Mouse (Mus musculus): ENCODE results near the gene Cmc4.

Cmc4 gene

DNA sequence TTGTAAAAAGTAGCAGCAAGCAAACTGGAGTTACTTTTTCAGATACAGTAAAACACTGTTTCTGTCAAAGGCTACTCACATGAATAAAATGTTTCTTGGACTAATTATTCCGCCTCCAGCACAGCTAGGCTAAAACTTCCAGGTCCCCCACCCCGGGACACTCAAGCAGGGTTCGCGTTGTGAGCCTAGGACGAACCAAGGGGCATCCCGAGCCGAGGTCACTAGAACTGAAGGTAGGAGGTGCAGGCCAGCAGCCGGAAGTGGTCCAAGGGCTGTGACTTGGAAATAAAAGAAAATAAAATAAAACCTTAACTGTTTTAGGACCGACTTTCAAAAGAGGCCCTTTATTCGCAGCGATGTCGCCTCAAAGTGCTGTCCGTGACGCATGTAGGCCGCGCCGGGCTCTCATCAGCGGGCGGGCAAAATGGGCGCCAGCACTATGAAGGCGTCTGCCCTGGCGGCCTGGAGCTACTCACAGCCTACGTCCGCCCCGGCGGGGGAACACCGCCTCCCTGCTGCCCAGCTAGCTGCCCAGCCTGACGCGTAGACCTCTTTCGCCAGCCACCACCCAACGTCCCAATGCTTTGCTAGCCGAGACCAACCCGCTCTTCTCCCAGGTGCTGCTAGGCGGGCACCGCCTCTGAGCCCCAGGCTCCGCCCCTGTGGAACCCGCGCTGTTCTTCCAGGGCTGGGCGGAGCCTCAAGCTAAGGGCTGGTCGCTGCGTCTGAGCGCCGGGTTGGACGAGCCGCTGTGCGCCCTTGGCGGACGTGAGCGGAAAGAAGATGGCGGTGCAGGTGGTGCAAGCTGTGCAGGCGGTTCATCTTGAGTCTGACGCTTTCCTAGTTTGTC is at the start of gene Cmc4, which contains the start of the genes Mtcp1 and Brcc3:
Gene Cmc4 (minus strand): TSS at position 649 of the 850 bp plus-strand sequence.
Gene Mtcp1 (minus strand): TSS at position 653 of the 850 bp plus-strand sequence.
Gene Brcc3 (plus strand): TSS at position 693 of the 850 bp plus-strand sequence.
- in situ Hi-C loops (cut with MboI; ENCODE audit: low pct_unique_long_range_greater_than_20kb in 1 of 2, low sequenced_read_pairs in 2 of 2, unreplicated experiment in 1 of 2): no loop called here

DNA sequence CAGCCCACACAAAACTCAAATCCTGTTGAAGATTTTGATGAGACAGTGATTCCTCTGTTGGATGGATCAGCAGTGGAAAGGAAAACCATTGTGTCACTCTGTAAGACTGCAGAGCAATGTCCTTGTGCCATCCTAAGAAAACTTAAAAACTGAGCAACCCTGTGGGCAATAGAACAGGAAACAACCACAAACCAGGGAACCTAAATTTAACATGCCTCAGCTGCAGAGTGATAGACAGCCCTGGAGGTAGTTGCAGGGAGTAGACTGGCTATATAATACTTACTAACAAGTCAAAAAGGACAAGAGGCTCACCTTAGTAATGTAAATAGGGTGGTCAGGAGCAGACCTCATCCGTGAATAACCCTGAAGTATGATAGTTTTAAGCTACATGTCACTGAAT is 38.2 kb upstream of the Cmc4 start:
- in situ Hi-C loops (cut with MboI; ENCODE audit: low pct_unique_long_range_greater_than_20kb in 1 of 2, low sequenced_read_pairs in 2 of 2, unreplicated experiment in 1 of 2): no loop called here

DNA sequence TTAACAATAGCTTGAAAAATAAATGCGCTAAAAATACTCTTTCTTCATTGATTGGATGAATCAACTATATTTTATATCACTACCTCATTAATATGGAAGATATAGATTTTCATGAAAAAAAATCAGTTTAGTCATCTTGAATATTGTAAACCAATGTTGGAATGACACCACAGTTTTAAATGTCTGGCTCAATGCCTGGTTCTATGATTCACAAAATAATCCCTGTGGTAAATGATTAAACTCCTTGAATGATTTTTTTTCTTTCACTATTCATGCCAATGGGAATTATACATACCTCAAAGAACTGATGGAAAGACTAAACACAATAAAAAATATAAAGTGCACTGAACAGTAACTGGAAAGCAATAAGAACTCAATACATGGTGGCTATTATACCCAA is 6.7 kb downstream of the Cmc4 start:
- in situ Hi-C loops (cut with MboI; ENCODE audit: low pct_unique_long_range_greater_than_20kb in 1 of 2, low sequenced_read_pairs in 2 of 2, unreplicated experiment in 1 of 2): no loop called here

DNA sequence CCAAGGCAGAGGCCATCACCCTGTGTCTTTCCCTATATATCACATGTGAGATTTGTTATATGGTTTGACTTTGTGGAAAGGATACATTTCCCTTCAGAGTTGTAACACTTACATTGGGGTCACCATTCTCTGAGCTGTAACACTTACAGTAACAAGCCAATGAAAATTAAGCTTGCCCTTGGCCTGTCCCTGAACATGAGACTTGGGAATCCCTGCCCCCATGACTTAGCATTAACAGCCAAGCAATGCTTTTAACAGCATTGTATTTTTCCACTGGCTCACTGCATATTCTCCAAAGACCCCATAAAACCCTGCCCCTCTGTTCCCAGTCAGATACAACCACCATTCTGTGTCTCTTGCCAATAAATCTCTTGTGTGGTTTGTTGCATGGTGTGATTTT is 13.0 kb downstream of the Cmc4 start:
- in situ Hi-C loops (cut with MboI; ENCODE audit: low pct_unique_long_range_greater_than_20kb in 1 of 2, low sequenced_read_pairs in 2 of 2, unreplicated experiment in 1 of 2): no loop called here

DNA sequence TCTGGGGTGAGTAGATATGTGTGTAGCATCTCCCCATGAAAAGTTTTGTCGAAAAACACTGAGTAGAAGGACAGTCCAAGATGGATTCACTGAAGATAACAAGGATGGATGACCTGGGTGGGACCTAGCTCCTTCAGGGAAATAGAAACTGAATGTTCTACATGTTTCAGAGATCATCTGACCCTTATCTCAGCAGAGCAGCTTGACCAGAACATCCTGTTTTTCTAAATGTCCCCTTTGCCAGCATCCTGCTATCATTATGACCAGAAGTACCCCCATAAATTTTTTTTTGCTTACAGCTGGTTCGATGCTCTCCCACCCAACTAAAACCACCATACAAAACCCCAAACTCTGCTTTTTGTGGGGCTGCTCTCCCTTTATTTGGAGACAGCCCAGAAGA is 13.7 kb downstream of the Cmc4 start:
- in situ Hi-C loops (cut with MboI; ENCODE audit: low pct_unique_long_range_greater_than_20kb in 1 of 2, low sequenced_read_pairs in 2 of 2, unreplicated experiment in 1 of 2): no loop called here

DNA sequence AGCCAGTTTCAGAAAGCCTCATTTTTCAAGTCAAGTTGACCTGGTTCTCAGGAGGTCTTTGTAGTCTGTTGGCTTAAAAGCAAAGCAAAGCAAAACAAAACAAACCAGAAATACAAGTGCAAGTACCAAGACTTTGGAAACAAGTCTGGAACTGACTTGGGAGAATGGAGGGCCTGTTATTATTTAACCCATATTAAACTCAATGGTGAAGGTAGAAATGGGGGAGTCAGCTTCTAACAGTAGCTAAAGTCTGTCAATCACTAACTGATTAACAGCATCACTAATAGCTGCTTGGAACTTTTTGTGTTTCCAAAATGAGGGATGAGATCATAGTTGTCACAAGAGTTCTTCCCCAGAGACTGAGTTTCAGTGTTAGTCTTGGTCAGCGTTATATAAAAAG is 16.9 kb downstream of the Cmc4 start:
- in situ Hi-C loops (cut with MboI; ENCODE audit: low pct_unique_long_range_greater_than_20kb in 1 of 2, low sequenced_read_pairs in 2 of 2, unreplicated experiment in 1 of 2): no loop called here

DNA sequence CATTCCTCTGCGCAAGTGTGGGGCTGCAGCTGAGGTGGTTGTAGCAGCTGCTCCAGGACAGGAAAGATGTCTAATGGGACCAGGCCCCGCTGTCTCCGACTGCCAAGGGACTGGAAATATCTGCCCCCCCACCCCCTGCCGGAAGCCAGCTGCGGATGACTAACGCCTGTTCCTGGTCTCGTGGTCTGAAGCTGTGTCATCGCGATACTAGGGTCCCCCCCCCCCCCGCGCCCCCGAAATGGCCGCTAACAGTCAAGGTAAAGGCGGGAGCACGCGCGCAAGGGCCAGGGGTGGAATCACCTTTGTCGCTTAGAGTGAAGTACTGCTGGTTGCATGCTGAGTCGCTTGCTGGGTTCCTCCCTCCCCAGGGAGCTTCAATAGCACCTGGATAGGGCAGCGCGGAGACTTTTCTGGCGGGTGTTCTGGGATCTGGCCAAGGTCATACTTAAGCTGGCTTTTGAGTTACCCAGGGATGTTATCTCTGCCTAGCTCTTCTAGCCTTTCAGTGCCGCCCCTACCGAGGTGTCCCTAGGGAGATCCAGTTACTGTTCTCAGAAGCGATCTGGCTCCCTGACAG is 34.1 kb downstream of the Cmc4 start, which contains the start of the genes Fundc2 and F8:
Gene Fundc2 (plus strand): TSS at position 205 of the 577 bp plus-strand sequence.
Gene F8 (minus strand): TSS at position 421 of the 577 bp plus-strand sequence.
- in situ Hi-C loops (cut with MboI; ENCODE audit: low pct_unique_long_range_greater_than_20kb in 1 of 2, low sequenced_read_pairs in 2 of 2, unreplicated experiment in 1 of 2): no loop called here

DNA sequence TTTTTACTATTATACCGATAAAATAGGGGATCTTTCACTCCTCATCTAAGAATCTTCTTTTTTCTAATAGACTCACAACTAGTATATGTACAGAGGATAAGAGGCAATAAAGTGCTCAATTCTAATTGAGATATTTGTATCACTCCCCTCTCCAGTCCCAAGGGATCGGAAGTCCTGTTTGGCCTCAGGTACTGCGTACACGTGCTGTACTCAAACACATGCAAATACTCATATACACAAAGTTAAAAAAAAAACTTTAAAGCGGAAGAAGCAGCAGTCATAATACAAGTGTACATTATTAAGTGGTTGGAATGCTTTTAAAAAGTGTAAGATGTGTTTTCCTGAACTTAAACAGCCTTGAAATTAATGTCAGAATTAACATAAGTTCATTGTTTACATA is 34.7 kb downstream of the Cmc4 start:
- in situ Hi-C loops (cut with MboI; ENCODE audit: low pct_unique_long_range_greater_than_20kb in 1 of 2, low sequenced_read_pairs in 2 of 2, unreplicated experiment in 1 of 2): no loop called here

DNA sequence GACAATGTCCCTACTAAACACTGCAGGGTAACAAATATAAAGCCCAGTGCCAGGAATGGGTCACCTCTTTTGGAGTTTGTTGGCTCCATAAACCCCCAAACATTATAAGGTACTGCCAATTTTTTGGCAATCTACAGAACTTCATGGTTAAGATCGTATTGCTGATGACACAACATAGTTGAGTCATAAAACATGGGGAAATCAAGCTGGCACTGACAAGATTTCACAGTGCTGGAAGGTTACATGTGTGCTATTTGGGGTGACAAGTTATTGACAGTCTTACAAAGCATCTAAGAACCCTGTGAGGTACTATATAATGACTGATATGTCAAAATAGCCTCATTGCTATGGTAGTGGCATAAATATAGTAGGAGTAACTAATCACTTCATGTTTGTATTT is 35.2 kb downstream of the Cmc4 start:
- in situ Hi-C loops (cut with MboI; ENCODE audit: low pct_unique_long_range_greater_than_20kb in 1 of 2, low sequenced_read_pairs in 2 of 2, unreplicated experiment in 1 of 2): no loop called here

DNA sequence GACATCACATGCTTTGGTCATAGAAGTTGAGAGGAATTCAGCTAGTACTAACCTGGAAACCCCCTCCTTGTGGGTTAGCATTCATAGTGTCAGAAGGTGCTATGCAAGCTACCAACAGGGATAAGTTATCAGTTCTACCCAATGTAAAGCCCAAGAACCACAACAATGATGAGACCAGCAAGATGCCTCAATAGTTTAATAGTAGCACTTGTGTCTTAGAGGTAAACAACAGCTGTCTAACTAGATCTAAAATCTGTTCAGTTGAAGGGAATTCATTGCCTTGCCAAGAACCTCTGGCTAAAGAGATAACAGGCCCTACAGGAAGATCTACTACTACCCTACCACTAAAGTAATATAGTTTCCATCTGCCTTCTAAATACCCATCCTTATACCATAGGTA is 39.6 kb downstream of the Cmc4 start:
- in situ Hi-C loops (cut with MboI; ENCODE audit: low pct_unique_long_range_greater_than_20kb in 1 of 2, low sequenced_read_pairs in 2 of 2, unreplicated experiment in 1 of 2): no loop called here

DNA sequence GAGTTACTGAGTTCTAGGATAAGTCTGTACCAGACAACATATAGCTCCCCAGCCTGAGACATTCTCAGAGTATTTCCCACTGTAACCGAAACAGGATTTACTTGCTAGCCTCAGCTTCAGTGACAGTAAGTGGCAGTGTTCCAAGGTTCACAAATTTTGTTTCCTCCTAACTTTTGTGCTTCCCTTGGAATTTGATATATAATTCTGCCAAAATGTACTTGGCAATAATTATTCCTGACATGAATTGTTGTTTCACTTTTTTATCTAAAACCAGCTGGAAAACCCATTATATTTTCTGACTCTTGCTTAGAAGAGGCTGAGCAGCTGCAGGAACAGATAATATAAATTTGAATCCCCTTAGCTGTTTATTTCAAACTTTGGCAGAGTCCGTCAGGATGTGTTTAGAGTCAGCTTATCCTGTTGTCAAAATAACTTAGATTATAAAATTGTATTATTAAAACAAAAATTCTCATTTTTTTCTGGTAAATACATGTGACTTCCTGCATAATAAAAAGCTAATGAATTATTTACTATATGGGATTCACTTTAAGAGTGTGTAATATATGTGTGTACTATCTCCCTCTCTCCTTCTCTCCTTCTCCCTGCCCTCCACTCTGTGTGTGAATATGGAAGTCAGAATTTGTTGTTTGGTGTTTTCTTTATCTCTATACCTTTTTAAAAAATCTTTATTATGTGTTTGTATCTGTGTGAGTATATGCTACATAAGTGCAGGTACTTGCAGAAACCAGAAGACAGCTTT is 43.5 kb downstream of the Cmc4 start:
- in situ Hi-C loops (cut with MboI; ENCODE audit: low pct_unique_long_range_greater_than_20kb in 1 of 2, low sequenced_read_pairs in 2 of 2, unreplicated experiment in 1 of 2): no loop called here

DNA sequence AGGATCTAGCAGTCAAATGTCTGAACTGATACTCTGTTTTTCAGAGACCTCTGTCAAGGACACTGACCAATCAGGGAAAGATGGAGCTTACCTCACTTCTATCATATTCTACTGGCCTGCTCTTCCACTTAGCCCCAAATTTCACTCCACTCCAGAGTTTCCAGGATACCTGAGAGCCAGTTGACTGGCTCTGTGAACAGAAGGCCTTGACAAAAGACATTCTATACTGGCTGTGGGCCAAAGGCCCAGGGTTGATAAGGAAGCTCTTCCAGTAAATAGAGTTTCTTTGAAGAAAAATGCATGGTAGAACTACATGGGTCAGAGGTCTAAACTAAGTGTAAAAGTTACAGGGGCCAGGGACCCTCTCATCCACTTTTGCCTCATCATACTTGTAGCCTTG is 46.2 kb downstream of the Cmc4 start:
- in situ Hi-C loops (cut with MboI; ENCODE audit: low pct_unique_long_range_greater_than_20kb in 1 of 2, low sequenced_read_pairs in 2 of 2, unreplicated experiment in 1 of 2): no loop called here

All from mouse embryonic stem cell (cell line).